Mouse (Mus musculus): ENCODE data around the gene Olfr1295.

The Olfr1295 gene

DNA sequence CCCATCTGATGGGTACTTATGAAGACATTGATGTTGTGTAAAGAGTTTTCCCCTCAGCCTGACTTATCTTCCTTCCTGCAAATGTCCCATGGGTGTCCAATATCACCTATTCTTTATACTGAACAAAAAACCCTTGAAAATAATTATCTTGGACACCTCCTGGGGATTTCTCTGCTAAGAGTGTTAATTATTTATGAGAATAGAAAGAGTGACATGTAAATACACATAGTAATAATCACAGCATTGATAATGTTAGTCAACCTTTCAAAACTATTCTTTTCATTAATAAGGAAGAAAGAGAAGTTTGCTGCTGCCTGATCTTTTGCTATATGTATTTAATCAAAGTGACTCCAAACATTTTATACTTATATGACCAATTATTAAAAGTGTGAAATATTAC lies at the start of gene Olfr1295:
Olfr1295 (minus strand) TSS at position 101 of the 400 bp plus-strand sequence.
- no peak for DNase-seq (ENCODE audit: low spot score in 2 of 2)

DNA sequence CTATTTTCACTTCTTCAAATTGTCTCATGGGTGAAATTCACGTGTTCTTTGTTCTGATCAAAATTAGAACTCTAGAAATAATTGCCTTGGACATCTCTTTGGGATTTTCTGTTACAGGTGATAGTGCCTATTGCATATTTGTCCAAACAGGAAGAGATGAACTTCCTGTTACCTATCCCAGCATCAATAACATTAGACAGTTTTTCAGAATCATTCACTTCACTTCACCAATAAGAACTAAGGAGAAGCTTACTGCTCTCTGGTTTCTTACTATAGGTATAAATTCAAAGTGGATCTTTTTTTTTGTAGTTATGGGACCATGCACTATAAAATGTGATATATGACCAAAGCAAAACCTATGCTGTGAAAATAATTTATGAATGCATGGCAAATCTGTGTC lies 29.3 kb downstream of the Olfr1295 start, which contains the start of gene Olfr1294:
Olfr1294 (minus strand) TSS at position 101 of the 400 bp plus-strand sequence.
- no peak for DNase-seq (ENCODE audit: low spot score in 2 of 2)

DNA sequence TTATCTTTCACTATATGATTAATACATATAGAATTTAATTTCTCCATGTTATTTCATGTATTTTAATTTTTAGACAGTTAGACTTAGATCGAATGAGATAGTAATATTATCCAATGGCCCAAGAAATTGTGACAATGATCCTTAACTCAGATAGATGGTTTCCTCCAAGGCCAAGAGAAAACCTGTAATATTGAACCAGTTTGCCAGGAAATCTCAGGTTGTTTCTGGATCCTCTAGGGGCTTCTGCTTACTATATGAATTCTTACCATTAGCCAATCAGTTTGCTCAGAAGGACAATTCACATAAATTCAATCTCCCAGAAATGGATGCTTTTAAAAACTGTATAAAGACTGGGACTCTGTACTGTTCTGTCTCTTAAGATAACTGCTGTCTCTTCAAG lies 44.6 kb downstream of the Olfr1295 start, which contains the start of gene Olfr1293-ps:
Olfr1293-ps (plus strand) TSS at position 301 of the 400 bp plus-strand sequence.
- DNase-seq (ENCODE audit: low spot score in 2 of 2), result no peak

DNA sequence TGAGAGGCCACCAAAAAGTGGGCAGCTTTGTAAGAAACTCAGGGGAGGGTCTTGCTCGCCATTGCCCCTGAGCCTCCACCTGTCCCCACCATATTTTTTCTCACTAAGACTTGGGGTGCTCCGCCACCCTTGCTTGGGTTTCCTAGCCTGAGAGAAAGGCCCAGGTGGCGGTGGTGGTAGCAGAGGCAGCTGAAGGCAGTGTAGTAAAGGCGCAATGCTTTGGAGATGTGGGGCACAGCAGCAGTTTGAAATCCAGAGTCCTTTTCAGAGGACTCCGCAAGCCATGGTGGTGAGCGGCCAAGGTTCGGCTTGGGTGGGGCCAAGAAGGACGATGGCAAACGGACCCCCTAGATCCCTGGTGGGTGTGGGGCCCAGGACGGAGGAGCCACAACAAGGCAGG lies 52.0 kb downstream of the Olfr1295 start:
- DNase-seq (ENCODE audit: low spot score in 2 of 2), result no peak
